Mouse (Mus musculus): Measurements from ENCODE around the gene Dock8. TPM values are rescaled to one million over a fixed set of nuclear protein-coding genes. Genes with fewer than 3 reads are reported as not detected.

Gene Dock8
- polyA plus RNA-seq, 2 experiments from 2014 or later = 66.0 to 95.4 TPM

DNA sequence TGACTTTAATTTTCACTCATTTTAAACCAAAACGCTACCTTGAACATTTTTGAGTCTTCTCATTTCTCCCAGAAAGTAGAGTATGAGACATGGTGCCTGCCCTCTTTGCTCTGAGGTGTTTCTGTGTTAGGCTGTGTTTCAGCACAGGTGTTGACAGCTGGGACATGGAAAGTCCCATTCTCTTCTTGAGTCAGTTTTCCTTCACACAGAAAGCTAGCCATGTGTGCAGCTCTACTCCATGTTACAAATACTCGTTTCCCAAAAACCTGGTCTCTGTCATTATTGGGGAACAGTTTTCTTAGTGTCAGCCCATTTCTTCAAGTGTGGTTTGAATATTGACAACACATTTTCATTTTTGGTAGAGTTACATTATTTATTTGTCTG, 63.5 kb downstream of the Dock8 start:
- ATAC-seq = no peak

DNA sequence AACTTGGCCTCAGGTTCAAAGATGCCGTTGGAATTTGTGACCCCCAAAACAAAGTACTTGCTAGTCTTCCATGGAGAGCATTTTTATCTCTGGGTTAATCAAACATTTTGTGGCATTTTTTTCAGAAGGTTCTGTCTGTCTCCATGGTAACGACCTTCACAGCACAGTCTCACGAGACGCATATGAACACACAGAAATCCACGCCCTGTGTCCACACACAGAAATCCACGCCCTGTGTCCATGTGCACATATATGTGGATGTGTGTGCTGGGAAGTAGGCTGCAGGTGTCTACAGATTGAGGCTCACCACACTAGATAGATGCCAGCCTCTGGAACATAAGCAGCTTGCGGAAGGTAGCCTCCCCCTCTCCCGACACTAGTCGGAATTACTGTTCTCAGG, 66.9 kb downstream of the Dock8 start:
- no peak for ATAC-seq

DNA sequence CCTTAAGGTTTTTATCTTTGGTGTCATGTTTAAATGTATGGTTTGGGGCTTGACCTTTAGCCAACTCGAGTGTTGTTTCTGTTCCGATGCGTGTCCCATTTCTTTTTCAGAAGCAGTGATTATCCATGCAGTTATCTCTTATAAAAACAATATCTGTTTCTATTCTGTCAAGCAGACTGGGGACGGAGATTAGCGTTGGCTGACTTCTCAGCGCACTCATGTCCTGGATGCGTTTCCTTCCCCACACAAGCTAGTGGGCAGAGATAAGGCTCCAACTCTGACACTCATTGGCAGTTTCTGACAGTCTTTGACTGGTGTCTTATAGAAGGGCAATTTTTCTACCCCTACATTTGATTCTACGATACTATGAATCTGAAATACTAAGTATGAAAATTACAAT, 69.2 kb downstream of the Dock8 start:
- no peak for ATAC-seq

DNA sequence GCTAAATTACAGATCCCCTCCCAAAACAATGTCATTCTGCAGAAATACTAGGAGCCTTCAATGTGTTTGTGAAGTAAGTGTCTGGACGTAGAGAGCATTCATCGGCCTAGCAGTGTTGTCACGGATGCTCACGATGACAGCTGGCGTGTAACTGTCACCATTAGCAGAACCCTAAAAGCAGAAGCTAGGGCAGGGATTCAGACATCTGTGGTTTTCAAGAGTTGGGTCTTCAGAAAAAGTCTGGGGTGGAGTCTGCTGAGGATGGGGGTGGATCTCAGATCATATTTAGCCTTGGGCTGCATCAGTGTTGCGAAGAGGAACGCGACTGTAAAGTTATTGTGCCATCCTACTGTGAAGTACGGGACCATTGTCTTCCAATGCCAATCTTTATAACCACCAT, 73.2 kb downstream of the Dock8 start:
- ATAC-seq = no peak

DNA sequence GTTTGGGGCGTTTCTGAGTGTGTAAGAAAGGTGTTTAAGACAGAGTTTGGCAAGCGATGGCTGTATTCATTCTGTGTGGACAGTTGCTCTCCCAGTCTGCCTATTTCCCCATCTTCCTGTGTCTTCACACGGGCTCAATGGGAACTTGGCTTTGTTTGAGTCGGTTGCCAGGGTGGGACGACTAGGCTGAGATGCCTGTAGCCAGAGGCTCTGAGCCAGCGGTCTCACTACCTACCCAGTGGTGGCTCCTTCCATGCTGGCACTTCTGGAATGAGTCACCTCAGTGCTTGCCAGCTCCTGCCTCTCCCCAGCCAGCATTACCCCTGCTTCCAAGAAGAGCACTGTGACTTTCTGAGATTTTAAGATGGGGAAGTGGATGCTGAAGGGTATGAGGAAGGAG, 75.4 kb downstream of the Dock8 start:
- no peak for ATAC-seq

DNA sequence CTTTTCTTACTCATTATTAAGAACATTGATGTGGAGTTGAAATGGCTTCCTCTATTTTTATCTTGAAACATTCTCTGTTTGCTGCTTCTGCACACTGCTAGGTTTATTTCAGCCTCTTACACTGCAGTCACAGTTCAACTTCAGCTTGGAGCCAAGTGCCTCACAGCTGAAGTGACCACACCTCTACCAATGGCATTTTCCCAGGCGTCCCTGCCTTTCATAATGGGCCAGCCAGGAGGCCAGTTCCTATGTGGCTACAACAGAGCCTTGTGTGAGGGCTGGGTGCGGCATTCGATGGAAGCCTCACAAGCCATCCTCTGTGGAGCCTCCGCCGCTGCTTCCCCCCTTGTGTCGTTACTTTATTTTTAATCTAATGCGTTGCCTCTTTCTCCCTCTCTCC, 78.3 kb downstream of the Dock8 start:
- no peak for ATAC-seq

DNA sequence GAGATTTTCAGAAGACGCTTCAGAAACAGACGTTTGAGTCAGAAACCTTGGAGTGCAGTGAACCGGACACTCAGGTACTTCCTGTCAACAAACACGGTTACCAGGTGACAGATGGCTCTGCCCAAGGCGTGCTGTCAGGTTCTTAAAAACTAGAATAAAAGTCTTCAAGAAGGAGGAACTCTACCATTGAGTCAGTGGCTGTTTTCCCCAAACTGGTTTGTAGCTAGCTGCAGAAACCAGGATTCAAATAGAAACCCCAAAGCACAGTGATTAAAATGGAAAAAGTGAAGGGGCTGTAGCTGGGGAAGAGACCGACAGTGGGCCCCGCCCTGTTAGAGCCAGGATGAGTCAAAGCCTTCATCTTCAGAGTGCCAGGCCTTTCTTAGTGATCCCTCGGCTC, 78.8 kb downstream of the Dock8 start:
- ATAC-seq = peak; percentile 78

DNA sequence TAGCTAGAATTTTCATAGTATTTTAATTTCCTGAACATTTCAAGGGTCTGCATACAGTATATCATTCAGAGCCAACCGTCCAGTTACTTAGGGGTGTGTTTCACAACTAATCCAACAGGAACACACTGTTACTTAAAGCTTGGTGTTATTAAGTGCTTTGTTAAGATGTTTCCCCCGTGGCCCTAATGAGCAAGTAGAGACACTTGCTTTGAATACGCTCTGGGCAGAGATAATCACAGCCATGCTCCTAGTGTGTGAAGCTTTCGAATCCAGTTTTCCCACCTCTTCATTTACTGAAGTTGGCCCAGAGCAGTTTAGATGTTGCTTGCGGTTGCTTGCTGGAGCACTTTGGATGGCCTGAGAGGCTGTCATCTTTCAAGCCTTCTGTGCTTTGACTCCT, 80.8 kb downstream of the Dock8 start:
- ATAC-seq = no peak

DNA sequence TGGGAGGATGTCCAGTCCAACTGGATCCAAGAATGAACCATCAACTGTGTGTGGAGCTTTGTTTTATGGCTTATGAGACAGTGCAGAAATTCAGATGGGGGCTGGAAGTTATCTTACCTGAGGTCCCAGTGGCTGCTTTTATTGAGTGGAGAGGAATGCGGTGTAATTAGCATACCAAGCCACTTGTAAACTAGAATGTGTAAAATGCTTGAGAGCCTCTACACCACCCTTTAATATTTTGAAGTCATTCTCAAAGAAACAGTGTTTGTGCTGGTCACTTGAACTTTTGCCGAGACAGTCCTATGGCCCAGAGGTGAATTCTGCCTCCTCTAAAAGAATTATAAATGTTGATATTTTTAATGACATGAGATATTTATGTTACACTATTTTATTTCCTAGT, 83.5 kb downstream of the Dock8 start:
- no peak for ATAC-seq

DNA sequence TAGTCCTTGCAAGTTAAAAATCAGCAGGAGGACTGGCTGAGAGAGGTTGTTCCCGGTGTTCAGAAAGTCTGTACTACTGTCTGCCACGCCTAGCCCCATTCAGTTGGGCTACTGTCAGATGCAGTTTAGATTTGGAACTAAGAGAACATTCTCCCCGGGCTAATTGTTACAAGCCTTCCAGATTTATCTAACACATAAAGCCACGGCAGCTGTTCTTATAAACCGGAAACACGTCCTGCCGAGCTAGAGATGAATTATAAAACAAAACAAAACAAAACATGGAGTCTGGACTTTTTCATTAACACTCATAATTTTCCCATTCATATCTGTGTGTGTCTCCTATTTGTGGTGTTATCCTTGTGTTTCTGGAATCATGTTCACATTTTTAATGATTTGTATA, 87.8 kb downstream of the Dock8 start:
- ATAC-seq = no peak

DNA sequence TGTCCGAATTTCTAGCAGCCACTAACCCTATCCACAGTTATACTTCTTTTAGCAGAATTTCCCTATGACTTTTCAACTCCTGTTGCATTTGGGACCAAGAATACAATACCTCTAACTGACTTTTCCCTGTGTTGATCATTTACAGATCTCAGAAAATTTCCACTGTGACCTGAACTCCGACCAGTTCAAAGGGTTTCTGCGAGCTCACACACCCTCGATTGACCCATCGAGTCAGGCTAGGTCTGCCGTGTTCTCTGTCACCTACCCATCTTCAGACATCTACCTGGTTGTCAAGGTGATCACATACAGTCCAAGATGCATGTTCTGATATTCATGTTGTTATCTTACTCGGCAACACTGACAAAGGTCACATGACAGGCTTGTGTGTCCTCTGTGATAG, 90.4 kb downstream of the Dock8 start:
- no peak for ATAC-seq

DNA sequence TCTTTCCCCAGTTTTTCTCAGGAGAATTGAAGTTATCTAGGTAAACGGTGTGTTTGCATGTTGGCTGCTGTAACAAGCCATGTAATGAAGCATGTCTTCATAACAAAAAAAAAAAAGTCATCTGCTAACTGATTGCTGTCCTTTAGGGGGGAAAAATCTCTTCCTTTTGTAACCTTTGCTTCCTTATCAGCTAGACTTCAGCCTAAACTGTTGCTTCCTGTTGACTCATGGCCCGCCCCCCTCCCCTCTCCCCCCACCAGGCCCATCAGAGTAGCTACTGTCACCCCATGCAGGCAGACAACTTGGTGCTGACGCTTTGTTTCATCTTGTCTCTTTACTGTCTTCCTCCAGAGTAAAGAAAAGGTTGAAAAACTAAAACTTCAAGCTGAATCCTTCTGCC, 95.8 kb downstream of the Dock8 start:
- no peak for ATAC-seq

DNA sequence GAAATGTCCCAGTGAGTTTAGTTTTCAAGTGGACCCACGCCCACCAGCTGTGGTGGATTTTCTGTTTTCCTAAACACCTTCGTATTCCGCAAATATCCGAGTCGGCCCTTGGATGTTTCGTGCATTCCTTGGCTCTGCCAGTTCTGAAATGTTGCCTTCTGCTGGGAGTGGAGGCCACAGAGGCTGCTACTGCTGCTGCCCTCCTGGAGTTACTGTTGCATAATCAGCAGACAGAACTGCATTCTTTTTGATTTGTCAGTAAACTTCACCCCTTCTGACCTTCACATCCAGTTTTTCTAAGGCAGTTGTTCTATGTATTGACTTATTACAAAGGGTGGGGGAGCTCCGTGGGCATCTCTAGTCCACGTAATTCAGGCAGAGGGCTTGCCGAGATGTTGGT, 97.0 kb downstream of the Dock8 start:
- no peak for ATAC-seq

DNA sequence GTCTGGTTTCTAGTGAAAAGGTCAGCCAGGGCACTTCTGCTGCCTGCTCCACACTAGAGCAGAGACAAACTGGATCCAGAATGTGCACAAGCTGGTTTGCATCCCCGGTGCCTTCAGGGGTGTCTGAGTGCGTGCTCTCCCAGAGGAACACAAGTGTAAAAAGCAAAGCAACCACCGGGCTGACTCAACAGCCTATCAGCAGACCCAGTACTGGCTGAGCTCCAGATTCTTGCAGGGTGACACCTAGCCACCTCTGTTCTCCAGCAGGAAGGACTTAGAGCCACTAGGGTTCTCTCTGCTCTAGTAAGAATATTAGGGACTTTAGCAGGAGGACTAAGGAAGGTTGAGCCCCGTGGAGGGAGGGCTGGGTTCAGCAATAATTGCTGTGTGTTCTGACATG, 97.7 kb downstream of the Dock8 start:
- no peak for ATAC-seq

DNA sequence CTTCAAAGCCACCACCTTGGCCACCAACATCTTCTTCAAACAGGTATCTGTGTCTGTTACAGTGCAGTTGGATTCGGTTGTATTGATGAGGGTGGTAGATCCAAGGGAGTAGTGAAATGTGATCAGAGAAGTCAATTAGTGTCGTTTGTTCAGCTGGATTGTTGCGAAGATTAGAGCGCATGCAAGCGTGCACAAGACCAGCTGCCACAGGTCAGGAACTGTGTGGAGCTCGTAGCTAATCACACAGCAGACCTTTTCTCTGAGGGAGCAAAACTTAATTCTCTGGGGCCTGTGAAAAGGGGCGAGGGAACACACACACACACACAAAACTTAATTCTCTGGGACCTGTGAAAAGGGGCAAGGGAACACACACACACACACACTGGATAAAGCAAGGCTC, 98.2 kb downstream of the Dock8 start:
- no peak for ATAC-seq

DNA sequence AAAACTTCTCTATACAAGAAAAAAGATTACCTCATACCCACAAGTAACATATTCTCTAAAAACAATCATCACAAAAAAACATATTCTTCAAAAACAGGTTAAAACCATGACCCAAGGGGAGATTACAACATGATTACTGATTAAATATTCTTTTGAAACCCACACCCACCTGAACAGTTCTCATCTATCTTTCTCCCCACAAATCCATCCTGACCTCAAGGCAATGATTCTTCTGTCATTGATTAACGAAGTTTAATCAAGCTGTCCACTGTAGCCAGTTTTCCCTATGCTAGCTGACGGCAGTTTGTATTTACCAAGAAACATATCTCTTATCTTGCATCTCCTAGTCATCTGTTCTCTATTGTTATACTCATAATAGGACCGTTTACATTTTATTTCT, 98.6 kb downstream of the Dock8 start:
- no peak for ATAC-seq

DNA sequence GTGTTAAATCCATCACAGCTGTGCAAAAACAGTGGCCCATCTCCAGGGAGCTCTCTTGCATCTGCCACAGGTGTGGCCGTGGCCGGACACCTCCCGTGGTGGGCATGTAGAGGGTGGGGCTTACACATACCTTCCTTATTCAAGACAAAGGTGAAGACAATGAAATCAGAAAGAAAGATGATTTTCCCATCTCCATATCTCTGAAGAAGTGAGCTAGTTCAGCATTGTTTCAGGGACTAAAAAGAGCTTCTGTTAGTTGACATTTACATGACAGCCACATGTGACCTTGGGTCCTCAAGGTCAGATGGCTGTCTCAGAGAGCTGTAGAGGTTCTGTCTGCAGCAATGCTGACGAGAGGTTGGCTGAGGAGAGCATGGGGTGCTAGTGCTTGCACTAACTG, 99.6 kb downstream of the Dock8 start:
- ATAC-seq = no peak

DNA sequence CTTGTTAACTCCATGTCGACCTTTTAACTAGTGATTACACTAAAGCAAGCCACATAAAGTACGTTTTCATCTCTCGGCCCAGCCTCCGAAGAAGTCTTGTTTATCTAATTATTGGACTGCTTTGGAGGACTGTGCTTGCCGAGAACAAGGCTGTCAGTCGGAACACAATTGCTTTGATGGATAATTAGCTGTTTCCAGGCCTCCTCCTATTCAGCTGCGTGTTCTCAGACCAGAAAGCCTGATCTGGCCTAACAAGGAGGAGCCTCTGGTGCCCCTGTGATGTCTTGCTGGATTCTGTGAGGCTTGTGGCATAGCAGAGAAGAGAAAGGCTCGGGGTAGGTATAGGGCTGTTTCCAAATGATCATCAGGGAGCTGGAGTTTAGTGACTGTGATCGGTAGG, 106.3 kb downstream of the Dock8 start:
- ATAC-seq = no peak

DNA sequence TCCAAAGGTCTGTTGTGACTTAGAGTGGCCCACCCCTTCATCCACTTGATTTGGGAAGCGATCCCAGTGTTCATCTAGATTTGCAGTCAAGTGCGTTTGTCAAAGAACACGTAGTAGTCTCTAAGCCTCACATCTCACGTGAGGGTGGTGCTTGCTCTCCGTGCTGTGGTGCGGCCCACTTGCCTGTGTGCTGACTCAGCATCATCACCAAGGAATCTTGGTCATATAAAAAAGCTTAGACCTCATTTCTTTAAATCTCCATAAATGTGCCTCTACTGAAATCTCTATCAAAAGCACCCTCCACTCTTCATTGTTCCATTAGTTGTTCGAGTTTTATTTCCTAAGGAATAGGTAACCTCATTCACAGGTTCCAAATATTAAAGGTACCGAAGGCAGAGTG, 107.0 kb downstream of the Dock8 start:
- no peak for ATAC-seq

DNA sequence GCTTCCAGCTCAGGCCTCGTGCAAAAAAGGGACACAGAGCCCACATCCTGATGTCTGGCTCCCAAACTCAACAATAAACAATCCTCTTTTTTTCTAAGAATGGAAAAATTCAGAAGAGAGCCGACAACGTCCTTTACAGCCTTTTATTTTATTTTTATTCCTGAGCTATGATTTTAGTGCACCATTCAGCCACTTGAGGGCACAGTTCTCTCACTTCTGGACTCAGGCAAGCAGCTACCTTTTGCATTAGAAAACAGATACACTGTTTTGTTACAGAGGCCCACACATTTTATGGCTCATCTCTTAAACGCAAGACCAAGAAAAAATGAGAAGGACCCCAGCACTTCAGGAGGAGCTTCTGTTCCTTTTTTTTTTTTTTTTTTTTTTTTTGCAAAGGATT, 108.1 kb downstream of the Dock8 start:
- no peak for ATAC-seq

DNA sequence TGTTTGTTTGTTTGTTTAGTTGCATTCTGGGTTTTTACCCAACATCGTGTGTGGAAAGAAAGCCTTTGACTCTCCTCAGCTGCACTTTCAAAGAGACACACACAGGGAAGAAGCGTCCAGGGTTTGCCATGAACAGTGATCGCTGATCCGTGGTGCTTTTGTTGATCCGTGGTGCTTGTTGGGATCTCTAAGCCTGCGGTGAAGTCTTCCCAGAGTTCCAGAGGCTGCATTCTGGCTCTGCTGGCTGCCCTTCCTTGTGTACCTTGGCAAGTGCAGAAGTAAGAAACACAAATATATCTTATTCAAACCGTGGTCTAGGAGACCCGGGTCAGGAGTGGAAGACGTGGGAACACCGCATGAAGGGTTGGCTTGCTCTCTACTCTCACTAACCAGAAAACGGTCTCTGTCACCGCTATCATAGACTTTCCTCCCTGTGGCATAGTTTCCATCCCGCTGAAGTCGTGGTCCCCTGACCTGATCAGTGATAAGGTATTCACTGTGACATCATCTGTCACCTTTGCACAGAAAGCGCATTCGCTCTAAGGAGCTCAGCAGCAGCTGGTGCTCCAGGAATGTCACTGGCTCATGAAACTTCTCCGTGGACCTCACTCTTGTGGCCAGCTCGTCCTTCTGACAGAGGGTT, 112.4 kb downstream of the Dock8 start:
- no peak for ATAC-seq

DNA sequence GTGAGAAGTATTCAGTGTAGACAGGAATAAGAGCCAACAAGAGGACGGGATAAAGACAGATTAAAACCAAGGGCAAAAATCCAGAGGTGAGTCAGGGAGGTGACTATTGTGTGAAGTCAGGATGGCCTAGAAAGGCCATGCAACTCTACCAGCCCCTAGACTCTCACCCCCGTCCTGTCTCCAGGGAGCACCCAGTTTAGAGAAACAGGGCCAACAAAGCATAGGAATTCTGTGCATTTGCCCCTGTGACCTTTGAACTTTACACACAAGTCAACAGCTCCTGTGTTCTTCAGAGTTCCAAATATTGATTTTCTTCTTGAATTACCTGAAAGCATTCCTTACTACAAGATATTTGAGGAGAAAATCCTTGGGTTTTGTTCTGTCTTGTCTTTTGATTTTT, 117.6 kb downstream of the Dock8 start:
- ATAC-seq = no peak

DNA sequence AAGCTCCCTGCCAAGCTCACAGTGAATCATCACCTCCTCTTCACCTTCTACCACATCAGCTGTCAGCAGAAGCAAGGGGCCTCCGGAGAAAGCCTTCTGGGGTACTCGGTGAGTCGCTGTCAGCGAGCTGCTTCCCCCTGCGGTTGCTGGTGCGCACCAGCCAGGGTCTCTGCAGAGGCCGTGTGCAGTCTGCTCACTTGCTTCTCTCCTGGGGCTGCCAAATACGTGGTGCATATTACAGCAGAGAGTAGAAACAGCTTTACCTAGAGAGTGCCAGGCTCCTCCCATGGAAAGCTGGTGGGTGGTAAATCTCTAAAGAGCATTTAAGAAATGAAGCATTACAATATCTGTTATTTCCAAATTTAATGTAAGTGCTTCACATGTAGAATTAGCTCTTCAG, 123.1 kb downstream of the Dock8 start:
- no peak for ATAC-seq

DNA sequence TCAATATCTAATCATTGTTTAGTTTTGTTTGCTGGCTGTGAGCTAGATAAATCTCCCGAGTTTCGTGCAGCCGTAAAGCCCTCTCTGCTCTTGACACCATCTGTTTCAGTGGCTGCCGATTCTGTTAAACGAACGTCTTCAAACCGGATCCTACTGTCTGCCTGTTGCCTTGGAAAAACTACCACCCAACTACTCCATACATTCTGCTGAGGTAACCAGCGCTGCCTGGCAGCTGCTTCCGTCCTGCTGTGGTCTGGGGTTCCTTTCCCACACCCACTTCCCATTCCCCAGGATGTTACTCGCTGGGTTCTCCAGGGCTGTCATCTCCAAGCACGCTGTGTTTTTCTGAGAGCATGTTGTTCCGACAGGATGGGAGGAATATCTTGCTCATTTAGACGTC, 123.7 kb downstream of the Dock8 start:
- no peak for ATAC-seq

DNA sequence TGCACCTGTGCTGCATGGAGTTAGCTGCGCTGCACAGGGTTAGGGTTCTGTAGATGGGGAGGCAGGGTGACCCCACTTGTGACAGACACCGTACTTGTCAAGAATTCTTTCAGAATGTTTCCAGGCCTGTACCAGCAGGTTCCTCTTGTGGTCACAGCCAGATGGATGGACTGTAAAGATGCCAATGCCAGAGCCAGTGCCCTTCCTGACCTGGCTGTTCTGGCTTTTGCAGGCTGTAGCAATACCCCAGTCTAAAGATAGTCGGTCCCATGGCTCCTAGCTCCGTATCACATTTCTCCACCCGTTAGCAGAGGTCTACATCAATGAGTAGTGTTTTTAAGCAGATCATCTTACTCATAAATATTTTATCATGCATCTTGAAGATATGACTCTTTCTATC, 124.1 kb downstream of the Dock8 start:
- no peak for ATAC-seq

DNA sequence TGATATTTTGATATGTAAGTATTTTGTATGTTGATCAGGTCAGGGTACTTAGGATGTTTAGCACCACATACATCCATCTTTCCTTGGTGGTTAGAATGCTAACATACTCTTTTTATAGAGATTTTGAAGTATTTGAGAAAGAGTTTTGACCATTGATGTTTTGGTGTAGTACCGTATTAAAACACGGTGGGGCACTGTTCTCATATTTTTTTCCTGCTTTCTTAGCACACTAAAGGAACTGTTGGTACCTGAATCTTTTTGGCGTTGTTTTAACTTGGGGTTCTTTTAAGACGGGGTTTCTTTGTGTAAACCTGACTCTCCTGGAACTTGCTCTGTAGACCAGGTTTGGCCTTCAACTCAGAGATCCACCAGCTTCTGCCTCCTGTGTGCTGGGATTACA, 133.0 kb downstream of the Dock8 start:
- no peak for ATAC-seq

Measured in activated CD4-positive, CD25-positive, alpha-beta regulatory T cell, adult 4 months (primary cell).